Mouse (Mus musculus): ENCODE results near the gene Zfp174. TPM values are rescaled to one million over a fixed set of nuclear protein-coding genes. Genes with fewer than 3 reads are reported as not detected.
"Not testable (repeated sequence)": the region's sequence is repeated elsewhere in the genome, so short reads cannot be mapped to it uniquely, and the experiment has no call there.

Zfp174 gene
- polyA plus RNA-seq (2012; ENCODE audit: insufficient read depth, low replicate concordance): 0.11 and 0.54 TPM in 2 replicates

- Histone ChIP-seq H3K9me3 (no peaks in the 10 kb centered on the region), H3K4me1 (peaks cover 75% of the 10 kb centered on the region), H3K36me3 (replicated peaks; ENCODE audit: low read length) (peaks cover 17% of the 10 kb centered on the region), H3K27me3 (replicated peaks) (no peaks in the 10 kb centered on the region), H3K4me3 (replicated peaks) (peak within 1 kb of the TSS; percentile 100)
- TF ChIP-seq FLI1 (IDR thresholded peaks at IDR 0.05; ENCODE audit: low read length) (no peak), GATA1 (IDR thresholded peaks at IDR 0.05; ENCODE audit: borderline replicate concordance, low read length) (no peak)
These were observed at the start of gene Zfp174 for GRCm38 (mm10) chr16:3846711-3847518. Gene Zfp174 (plus strand): TSS chr16:3847268.

DNA sequence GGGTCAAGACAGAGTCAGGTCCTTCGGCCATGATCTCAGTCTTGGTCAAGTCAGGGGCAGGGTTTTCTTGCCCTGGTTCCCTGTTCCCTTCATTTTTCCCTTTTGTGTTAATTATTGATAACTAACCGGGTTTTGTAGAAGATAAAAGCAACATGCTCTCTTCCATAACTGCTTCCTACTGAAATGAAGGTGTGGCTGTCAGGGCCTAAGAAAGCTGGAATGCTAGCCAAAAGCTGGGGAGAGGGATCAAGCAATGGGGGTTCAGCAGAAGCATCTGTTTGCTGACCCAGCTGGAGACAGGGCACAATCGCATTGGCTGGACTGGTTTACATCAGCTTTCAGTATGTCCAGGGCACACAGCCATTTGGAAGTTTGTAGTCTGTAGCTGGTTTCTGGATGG is 38.9 kb upstream of the Zfp174 start:
- no peaks in the 10 kb centered on the region for H3K36me3 ChIP-seq (replicated peaks; ENCODE audit: low read length)
- no peaks in the 10 kb centered on the region for H3K27me3 ChIP-seq (replicated peaks)
- H3K4me3 ChIP-seq (replicated peaks): no peak overlapping the region
- TF ChIP-seq GATA1 (IDR thresholded peaks at IDR 0.05; ENCODE audit: borderline replicate concordance, low read length) (no peak), FLI1 (IDR thresholded peaks at IDR 0.05; ENCODE audit: low read length) (no peak)
- H3K9me3 ChIP-seq: peaks cover 37% of the 10 kb centered on the region
- H3K4me1 ChIP-seq: no peaks in the 10 kb centered on the region

DNA sequence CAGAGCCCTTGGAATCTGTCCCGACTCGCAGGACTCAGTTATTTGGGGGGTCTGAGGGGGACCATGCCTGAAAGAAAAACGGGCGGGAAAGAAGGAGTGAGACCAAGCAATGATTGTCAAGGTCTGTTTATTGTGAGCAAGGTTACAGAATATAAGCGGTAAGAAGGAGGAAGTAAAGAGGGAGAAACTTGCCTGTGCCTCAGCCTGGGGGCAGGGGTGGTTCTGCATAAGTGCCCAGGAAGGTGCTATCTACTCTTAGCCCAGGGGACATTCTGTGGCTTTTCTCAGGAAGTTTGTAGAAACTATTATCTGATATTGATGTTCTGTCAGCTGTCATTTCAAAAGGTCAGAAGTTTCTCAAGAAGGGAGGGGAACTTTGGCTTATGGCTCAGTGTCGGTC is 32.4 kb upstream of the Zfp174 start:
- not testable (repeated sequence) for H3K27me3 ChIP-seq (replicated peaks); H3K4me3 ChIP-seq (replicated peaks); H3K4me1 ChIP-seq; H3K9me3 ChIP-seq; H3K36me3 ChIP-seq (replicated peaks; ENCODE audit: low read length)

GRCm38 (mm10) chr16:3820202-3820601 is 26.9 kb upstream of the Zfp174 start:
- TF ChIP-seq FLI1 (IDR thresholded peaks at IDR 0.05; ENCODE audit: low read length): no peak
- no peak for TF ChIP-seq GATA1 (IDR thresholded peaks at IDR 0.05; ENCODE audit: borderline replicate concordance, low read length)
- H3K36me3 ChIP-seq (replicated peaks; ENCODE audit: low read length): no peaks in the 10 kb centered on the region
- no peaks in the 10 kb centered on the region for H3K27me3 ChIP-seq (replicated peaks)
- no peaks in the 10 kb centered on the region; the same call in 1 of the 2 replicates for H3K4me1 ChIP-seq
- H3K9me3 ChIP-seq: no peaks in the 10 kb centered on the region
- H3K4me3 ChIP-seq (replicated peaks): no peak overlapping the region

GRCm38 (mm10) chr16:3828021-3828420 is 19.0 kb upstream of the Zfp174 start:
- Histone ChIP-seq H3K4me3 (replicated peaks) (no peak overlapping the region), H3K36me3 (replicated peaks; ENCODE audit: low read length) (no peaks in the 10 kb centered on the region), H3K4me1 (peaks cover 7% of the 10 kb centered on the region; the same call in 1 of the 2 replicates), H3K27me3 (replicated peaks) (no peaks in the 10 kb centered on the region), H3K9me3 (peaks cover 6% of the 10 kb centered on the region)
- TF ChIP-seq FLI1 (IDR thresholded peaks at IDR 0.05; ENCODE audit: low read length) (no peak), GATA1 (IDR thresholded peaks at IDR 0.05; ENCODE audit: borderline replicate concordance, low read length) (no peak)

GRCm38 (mm10) chr16:3829727-3830126 is 17.3 kb upstream of the Zfp174 start:
- Histone ChIP-seq H3K36me3 (replicated peaks; ENCODE audit: low read length) (no peaks in the 10 kb centered on the region), H3K4me1 (peaks cover 7% of the 10 kb centered on the region; the same call in 1 of the 2 replicates), H3K4me3 (replicated peaks) (no peak overlapping the region), H3K9me3 (peaks cover 6% of the 10 kb centered on the region), H3K27me3 (replicated peaks) (no peaks in the 10 kb centered on the region)
- no peak for TF ChIP-seq GATA1 (IDR thresholded peaks at IDR 0.05; ENCODE audit: borderline replicate concordance, low read length)

DNA sequence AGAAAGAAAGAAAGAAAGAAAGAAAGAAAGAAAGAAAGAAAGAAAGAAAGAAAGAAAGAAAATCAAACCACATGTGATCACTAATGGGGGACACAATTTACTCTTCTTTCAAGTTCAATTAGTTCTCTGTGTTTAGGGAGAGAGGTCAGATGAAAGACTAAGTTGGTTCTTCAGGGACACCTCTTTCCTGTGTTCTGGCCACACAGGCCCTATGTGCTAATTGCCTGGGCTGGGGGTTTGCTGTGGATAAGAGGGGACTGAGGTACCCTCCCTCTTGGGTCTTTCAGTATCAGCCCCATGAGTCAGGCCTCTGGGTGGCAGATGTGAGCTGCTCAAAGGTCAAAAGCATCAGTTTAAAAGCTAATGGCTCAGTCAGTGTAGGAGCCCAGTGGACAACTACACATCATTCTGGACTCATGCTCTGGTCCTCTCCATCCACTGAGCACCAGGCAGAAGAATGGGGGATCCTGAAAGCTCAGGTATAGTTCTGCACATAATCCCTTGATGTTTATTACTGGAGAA is 16.4 kb upstream of the Zfp174 start, which contains the start of gene Olfr15:
Gene Olfr15, plus strand, starts transcription at position 291 of the 522 bp plus-strand sequence.
- Histone ChIP-seq H3K9me3 (peaks cover 5% of the 10 kb centered on the region), H3K4me1 (peaks cover 7% of the 10 kb centered on the region; the same call in 1 of the 2 replicates), H3K36me3 (replicated peaks; ENCODE audit: low read length) (no peaks in the 10 kb centered on the region), H3K4me3 (replicated peaks) (no peak within 1 kb of the TSS), H3K27me3 (replicated peaks) (peaks cover 4% of the 10 kb centered on the region)
- no peak for TF ChIP-seq GATA1 (IDR thresholded peaks at IDR 0.05; ENCODE audit: borderline replicate concordance, low read length)
- TF ChIP-seq FLI1 (IDR thresholded peaks at IDR 0.05; ENCODE audit: low read length): no peak

DNA sequence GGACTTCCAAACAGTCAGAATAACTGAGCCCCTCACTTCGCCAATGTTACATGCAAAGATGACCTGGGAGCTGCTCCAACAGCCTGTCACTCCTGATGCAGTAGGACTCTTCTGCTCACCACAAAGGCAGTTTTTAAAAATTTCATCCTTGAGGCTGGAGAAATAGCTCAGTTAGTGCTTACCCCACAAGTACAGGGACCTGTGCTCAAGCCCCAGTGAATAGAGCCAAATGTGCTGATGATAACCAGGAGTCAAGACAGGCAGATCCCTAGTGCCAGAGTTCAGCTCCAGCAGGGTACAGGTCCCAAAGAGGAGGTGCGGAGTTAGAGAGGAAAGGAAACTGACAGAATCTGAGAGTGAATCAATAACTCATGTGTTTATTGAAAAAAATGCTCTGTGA is 11.6 kb upstream of the Zfp174 start:
- Histone ChIP-seq H3K4me1 (peaks cover 18% of the 10 kb centered on the region), H3K9me3 (no peaks in the 10 kb centered on the region), H3K4me3 (replicated peaks) (no peak overlapping the region), H3K36me3 (replicated peaks; ENCODE audit: low read length) (no peaks in the 10 kb centered on the region), H3K27me3 (replicated peaks) (peaks cover 16% of the 10 kb centered on the region)
- TF ChIP-seq GATA1 (IDR thresholded peaks at IDR 0.05; ENCODE audit: borderline replicate concordance, low read length) (no peak), FLI1 (IDR thresholded peaks at IDR 0.05; ENCODE audit: low read length) (no peak)

GRCm38 (mm10) chr16:3839157-3839885 is 7.7 kb upstream of the Zfp174 start:
- no peaks in the 10 kb centered on the region for H3K9me3 ChIP-seq
- peaks cover 37% of the 10 kb centered on the region for H3K4me1 ChIP-seq
- H3K4me3 ChIP-seq (replicated peaks): no peak overlapping the region
- H3K36me3 ChIP-seq (replicated peaks; ENCODE audit: low read length): no peaks in the 10 kb centered on the region
- TF ChIP-seq GATA1 (IDR thresholded peaks at IDR 0.05; ENCODE audit: borderline replicate concordance, low read length) (no peak), FLI1 (IDR thresholded peaks at IDR 0.05; ENCODE audit: low read length) (no peak)
- H3K27me3 ChIP-seq (replicated peaks): peaks cover 16% of the 10 kb centered on the region

DNA sequence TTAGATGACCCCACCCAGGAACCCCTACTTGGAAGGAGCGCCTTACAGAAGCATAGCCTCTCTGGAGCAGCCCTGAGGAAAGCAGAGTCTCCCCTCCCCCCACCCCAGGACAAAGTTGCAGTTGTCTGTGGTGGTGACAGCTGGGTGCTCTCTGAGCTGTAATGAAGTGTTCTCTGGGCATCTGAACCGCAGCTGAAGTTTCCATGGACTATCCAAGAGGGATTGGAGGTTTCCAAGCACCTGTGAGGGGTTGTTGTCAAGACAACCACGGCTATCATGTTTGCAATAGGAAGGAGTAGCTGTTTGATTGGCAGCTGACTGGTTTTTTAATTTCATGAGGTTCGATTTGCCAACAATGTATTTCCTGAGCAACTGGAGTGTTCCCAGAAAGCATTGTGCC is 4.1 kb upstream of the Zfp174 start:
- TF ChIP-seq GATA1 (IDR thresholded peaks at IDR 0.05; ENCODE audit: borderline replicate concordance, low read length): no peak
- no peak for TF ChIP-seq FLI1 (IDR thresholded peaks at IDR 0.05; ENCODE audit: low read length)
- Histone ChIP-seq H3K4me1 (peaks cover 57% of the 10 kb centered on the region), H3K9me3 (no peaks in the 10 kb centered on the region), H3K36me3 (replicated peaks; ENCODE audit: low read length) (no peaks in the 10 kb centered on the region), H3K27me3 (replicated peaks) (peaks cover 7% of the 10 kb centered on the region), H3K4me3 (replicated peaks) (no peak overlapping the region)
